Mouse (Mus musculus) CD4-positive, CD25-positive, alpha-beta regulatory T cell, adult 4 months (primary cell): Measurements from ENCODE around the gene Recql5. TPM values are rescaled to one million over a fixed set of nuclear protein-coding genes. Genes with fewer than 3 reads are reported as not detected.

ENCODE experiments used
- ATAC-seq: one replicate; pipeline ENCODE4 v1.8.0; 2017
- polyA plus RNA-seq, 2 experiments: library from polyadenylated mRNA; unstranded; fragments of 100-300 nt; shearing (Covaris generic); gene quantifications; one replicate each; pipeline ENCODE4 v1.2.1; 2017

Gene Recql5
- polyA plus RNA-seq, 2 experiments from 2014 or later: 21.9 to 41.9 TPM

- ATAC-seq: peak; percentile 45
Observed at GRCm38 (mm10) chr11:115939690-115940329, 6.5 kb upstream of the Recql5 start.

GRCm38 (mm10) chr11:115933747-115934110 lies 452 bp upstream of the Recql5 start:
- peak; percentile 12 for ATAC-seq

GRCm38 (mm10) chr11:115931235-115931634 lies 2.0 kb downstream of the Recql5 start:
- ATAC-seq: no peak

- ATAC-seq: no peak
Observed at GRCm38 (mm10) chr11:115929818-115930217, 3.5 kb downstream of the Recql5 start.

- ATAC-seq: no peak
Observed at GRCm38 (mm10) chr11:115929031-115929430, 4.2 kb downstream of the Recql5 start.

GRCm38 (mm10) chr11:115921986-115922385 lies 11.3 kb downstream of the Recql5 start:
- ATAC-seq: no peak

GRCm38 (mm10) chr11:115920110-115920818 lies 13.0 kb downstream of the Recql5 start:
- no peak for ATAC-seq

GRCm38 (mm10) chr11:115919073-115919472 lies 14.2 kb downstream of the Recql5 start:
- ATAC-seq: no peak

GRCm38 (mm10) chr11:115918637-115919036 lies 14.6 kb downstream of the Recql5 start:
- ATAC-seq: no peak

GRCm38 (mm10) chr11:115916579-115916978 lies 16.7 kb downstream of the Recql5 start:
- no peak for ATAC-seq

- ATAC-seq: no peak
Observed at GRCm38 (mm10) chr11:115911632-115912376, 21.5 kb downstream of the Recql5 start, which contains the start of gene Smim6. Gene Smim6 (plus strand): TSS chr11:115912017.

- no peak for ATAC-seq
Observed at GRCm38 (mm10) chr11:115911134-115911561, 22.1 kb downstream of the Recql5 start.

- no peak for ATAC-seq
Observed at GRCm38 (mm10) chr11:115906521-115906920, 26.8 kb downstream of the Recql5 start.

GRCm38 (mm10) chr11:115906116-115906515 lies 27.2 kb downstream of the Recql5 start:
- ATAC-seq: no peak

- ATAC-seq: no peak
Observed at GRCm38 (mm10) chr11:115904956-115905790, 28.1 kb downstream of the Recql5 start.

- no peak for ATAC-seq
Observed at GRCm38 (mm10) chr11:115904231-115904955, 28.9 kb downstream of the Recql5 start.

- no peak for ATAC-seq
Observed at GRCm38 (mm10) chr11:115903384-115904230, 29.7 kb downstream of the Recql5 start.

- ATAC-seq: no peak
Observed at GRCm38 (mm10) chr11:115902831-115903230, 30.4 kb downstream of the Recql5 start.

GRCm38 (mm10) chr11:115902177-115902576 lies 31.1 kb downstream of the Recql5 start:
- no peak for ATAC-seq

- ATAC-seq: no peak
Observed at GRCm38 (mm10) chr11:115901338-115902161, 31.7 kb downstream of the Recql5 start.
